Mouse (Mus musculus) frontal cortex, postnatal 25 days (tissue): Measurements from ENCODE around the gene Hist1h3a.
A peak's percentile ranks its signal among the peaks of the same experiment; 100 is the strongest.
"Not testable (repeated sequence)": the region's sequence is repeated elsewhere in the genome, so short reads cannot be mapped to it uniquely, and the experiment has no call there.

ENCODE experiments used
- DNase-seq, 2 experiments: peaks; one replicate each; pipeline ENCODE4 v3.0.0; 2022; ENCODE audit warnings: low spot score in 2 of 2

Gene Hist1h3a

DNA sequence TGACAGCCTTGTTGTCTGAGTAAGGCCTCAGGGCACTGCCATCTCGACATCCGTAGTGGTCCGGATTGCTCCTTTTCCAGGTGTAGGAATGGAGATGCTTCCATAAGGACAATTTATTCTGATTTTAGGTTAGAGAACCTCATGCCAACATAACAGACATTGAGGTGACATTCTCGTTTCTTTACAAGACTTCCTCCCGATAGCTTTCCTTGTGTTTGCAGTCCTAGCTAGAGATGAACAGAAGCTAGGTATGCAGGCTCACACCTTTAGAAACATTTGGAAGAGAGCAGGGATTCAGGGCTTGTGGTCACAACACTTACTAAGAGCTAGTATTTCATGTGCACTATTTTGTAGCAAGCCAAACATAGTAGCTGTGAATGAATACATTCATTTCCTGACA, 19.0 kb downstream of the Hist1h3a start:
- DNase-seq = no peak

DNA sequence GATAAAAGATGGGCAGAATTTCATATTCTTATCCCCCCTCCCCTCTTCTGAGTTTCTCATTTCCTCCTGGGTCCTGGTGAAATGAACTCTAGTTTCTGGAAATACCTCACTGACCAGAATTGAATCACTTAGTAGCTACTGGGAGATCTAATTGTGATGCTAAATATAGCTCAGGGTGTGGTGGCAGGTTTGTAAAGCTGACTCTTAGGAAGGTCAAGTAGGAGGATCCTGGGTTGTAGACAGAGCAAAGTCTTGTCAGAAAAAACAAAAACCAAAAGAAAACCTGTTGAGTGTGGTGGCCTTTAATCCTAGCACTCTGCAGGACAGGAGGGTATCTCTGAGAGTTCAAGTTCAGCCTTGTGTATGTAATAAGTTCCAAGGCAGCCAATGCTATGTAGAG, 20.2 kb downstream of the Hist1h3a start:
- DNase-seq = no peak

DNA sequence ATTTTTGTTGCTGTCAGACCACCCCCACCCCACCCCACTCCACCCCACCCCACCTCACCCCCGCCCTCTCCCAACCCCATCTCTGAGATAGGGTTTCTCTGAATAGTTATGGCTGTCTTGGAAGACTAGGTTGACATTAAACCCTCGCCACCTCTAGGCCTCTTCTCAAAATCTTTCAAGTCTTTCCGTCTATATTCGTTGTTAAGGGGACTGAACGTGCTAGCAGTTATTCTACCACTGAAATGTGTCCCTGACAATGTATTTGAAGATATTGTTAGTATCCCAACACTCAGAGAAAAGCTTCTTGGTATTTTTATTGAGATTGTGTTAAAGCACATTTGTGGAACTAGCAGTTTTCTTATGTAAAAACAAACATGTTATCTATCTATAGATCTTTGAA, 21.3 kb downstream of the Hist1h3a start:
- no peak for DNase-seq

DNA sequence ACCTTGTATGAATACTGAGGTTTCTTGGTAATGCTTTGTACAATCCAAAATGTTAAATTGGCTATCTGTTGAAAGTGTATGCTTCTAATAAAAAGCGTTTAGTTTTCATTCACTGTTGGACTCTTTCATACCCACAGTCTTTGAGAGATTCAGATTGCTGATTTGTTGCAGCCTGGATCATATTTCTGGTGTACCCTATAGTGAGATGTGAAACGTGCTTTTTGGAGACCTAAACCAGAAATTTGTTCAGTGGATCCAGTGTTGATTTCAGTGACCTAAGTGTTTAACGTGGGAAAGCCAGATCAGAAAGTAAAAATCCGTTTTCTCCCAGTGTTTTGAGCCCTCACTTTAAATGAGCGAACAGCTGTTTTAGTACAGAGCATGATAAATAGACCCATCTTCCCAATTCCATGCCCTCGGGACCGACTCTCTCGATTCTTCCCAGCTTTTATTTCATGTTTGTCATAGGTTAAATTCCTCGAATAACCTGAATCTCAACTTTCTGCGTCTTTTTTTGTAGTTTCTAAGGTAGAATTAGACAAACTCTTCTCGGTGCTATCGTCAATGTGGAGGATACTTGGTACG, 21.8 kb downstream of the Hist1h3a start:
- DNase-seq = no peak

DNA sequence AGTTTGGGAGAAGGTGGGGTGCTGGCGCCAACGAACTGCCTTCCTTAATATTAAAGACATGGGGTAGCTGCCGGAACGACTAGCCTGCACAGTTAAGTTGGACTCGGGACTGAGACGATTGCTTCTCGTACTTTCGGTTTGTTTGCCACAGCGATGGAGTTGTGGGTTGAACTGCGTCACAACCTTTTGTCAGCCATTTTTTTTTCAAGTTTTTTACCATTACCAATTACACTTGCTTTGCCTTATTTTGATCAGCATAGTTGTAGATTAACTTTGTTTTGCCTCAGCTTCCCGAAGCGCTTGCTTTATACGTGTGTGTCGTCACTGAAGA, 22.3 kb downstream of the Hist1h3a start:
- DNase-seq = no peak

DNA sequence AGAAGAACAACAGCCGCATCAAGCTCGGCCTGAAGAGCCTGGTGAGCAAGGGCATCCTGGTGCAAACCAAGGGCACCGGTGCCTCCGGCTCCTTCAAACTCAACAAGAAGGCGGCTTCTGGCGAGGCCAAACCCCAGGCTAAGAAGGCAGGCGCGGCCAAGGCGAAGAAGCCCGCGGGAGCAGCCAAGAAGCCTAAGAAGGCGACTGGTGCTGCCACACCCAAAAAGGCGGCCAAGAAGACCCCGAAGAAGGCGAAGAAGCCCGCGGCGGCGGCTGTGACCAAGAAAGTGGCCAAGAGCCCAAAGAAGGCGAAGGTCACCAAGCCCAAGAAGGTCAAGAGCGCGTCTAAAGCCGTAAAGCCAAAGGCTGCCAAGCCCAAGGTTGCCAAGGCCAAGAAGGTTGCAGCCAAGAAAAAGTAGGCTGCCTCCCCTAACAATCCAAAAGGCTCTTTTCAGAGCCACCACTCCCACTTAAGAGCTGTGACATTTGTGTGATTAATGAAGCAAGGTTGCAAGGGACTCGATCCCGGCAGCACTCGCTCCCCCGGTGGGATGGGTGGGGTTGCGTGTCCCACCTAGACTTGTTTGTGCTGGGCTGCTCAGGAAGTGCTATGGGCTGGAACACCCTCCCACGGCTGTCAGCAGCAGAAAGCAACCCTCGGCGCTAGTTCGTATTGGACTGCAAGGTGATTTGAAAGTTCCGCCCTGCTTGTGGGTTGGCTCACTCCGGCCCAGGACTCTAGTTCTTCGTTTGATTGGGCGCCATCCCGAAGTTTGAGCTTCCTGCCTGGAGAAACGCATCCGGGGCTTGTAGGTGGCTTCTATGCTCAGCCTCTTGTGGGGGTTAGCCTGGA, 22.9 kb downstream of the Hist1h3a start:
- DNase-seq = peak; percentile 80 to 89

DNA sequence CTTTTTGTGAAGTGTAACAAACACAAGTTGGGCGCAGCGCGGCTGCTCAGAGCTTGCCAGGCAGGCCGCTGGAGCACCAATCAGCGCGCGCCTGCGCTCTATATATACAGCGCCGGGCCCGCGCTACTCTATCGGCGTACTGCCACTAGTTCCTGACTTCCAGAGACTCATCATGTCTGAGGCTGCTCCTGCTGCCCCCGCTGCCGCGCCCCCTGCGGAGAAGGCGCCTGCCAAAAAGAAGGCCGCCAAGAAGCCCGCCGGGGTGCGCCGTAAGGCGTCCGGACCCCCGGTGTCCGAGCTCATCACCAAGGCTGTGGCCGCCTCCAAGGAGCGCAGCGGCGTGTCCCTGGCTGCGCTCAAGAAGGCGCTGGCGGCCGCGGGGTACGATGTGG, 23.5 kb downstream of the Hist1h3a start, which contains the start of gene Hist1h1c:
TSS of gene Hist1h1c (plus strand) at position 132 of the 392 bp plus-strand sequence.
- DNase-seq = peak; percentile 83 to 85

DNA sequence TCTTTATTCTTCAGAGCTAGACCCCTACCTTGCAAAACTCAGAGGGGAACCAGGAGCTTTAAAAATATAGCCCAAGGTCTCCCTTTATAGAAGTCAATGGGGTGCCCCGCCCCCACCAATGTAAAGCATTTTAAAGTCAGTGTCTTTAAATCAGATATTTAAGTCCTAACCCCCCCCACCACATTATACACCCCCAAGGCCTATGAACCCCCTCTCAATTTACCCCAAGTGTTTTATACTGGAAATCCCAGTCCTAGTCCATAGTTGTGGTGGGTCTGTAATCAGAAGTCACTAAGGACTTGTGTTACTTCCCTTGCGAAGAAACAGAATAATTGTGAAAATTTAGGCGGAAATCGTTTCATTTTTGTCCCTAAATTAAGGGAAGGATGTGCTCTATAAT, 24.1 kb downstream of the Hist1h3a start:
- no peak for DNase-seq

DNA sequence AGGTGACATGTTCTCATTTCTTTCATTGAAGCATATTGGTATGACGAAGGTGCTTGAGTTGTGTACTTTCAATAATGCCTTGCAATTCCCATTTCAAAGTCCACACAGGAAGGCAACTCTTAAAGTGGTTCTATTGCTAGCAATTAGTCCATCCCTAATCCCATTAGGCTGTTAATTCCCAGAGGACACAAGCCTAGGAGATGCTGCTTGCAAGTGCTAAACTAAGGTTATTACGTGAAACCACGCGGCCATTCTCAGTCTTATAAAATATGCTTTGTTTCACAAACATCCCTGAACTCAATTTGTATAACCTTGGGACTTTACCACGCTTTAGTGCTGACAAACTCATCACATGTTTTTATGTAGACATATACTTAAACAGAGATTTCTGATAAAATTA, 25.1 kb downstream of the Hist1h3a start:
- no peak for DNase-seq

DNA sequence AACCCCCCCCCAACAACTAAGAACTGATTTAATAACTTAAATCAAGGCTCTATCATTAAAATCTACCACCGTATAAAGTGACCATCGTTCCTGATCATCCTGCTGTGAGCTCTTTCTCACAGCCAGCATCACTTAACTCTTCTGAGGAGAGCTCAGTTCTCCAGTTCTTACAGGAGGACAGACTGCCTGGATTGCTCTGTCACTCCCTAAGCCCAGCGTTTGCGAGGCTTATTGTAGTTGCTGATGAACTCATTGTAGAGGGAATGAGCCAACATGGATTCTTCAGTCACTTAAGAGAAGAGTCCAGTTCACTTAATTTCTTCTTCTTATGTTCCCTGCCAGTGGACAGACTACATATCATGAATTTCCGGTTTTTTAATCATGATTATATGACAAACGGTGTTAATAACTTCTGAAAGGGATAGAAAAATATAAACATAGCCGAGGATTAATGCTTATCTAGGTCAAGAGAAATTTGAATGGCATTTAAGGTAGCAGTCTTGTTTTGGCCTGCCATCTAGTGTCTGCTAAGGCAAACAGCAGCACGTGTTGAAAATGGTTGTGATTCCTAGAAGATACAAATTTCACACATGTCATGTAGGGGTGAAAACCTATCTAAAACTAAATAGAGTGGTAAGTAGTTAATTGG, 29.9 kb downstream of the Hist1h3a start:
- no peak for DNase-seq

DNA sequence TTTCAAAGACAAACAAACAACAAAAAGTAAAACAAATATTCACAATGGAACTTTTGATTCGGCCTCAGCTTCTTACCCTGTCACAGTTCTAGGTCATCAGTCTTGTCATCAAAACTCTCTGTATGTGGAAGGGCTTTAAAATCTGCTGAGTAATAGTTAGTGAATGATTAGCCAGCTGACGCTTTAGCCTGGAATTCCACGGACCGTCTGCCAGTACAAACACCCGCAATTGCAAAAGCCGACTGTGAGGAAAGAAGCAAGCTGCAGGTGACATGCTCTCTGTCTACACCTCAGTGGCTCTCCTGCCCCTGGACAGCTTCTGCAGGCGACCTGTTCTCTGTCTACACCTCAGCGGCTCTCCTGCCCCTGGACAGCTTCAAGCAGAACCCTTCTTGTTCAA, 31.7 kb downstream of the Hist1h3a start:
- DNase-seq = no peak

DNA sequence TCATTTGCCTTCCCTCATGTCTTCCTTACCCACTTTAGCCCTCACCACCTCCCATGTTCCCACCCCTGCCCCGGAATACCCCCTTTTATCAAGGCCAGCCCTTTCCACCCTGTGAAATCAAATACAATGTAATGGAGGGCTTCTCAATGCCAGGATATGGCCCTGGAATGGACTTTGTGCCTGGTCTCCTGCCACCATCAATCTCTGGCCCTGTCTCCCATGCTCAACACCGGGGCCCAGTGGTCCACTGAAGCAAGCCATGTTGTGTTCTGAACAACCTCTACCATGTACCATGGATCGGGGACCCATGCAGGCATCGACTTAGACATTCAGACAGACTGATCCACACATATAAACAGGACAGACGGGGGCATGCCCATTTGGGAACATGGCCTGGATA, 32.5 kb downstream of the Hist1h3a start:
- no peak for DNase-seq

DNA sequence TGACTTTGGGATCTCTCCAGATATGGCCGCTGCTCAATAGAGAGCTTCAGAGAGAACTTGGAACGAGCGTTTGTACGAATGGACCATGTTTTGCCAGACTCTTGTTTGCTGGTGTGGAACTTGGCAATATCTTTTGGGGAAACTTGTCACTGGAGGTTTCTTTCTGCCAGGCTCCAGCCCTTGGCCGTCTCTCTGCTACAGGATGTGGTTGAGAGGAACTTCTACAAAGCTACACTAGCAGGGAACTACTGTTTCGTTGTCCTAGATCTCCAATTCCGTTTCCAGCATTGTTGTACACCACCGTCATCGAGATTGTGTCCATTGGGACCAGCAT, 33.0 kb downstream of the Hist1h3a start:
- no peak for DNase-seq

DNA sequence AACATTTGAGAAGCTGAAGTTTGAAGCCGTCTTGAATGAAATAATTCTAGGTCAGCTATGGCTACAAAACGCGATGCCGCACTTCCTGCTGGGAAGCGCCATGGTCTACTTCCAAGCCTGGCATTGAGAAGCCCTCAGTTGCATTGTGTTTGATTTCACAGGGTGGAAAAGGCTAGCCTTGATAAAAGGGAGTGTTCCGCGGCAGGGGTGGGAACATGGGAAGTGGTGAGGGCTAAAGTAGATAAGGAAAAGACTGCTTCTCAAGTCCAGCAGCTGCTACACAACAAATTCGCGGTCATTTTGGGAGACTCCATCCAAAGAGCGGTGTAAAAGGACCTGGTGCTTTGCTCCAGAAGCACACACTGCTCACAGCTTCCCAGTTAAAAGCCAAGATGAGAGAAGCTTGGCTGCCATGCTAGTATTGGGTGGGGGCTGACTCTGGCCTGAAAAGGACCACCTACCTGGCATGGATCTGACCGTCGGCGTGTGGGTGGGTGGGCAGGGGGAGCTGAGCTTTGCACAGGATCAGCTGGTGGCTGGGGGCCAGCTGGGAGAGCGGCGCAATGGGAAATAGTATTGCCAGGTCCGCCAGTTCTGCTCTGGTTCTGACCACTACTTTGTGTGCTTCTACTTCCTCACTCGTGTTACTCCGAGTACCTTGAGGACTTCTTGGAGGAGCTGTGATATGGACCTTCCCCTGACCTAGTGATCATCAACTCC, 33.6 kb downstream of the Hist1h3a start:
- DNase-seq = no peak

DNA sequence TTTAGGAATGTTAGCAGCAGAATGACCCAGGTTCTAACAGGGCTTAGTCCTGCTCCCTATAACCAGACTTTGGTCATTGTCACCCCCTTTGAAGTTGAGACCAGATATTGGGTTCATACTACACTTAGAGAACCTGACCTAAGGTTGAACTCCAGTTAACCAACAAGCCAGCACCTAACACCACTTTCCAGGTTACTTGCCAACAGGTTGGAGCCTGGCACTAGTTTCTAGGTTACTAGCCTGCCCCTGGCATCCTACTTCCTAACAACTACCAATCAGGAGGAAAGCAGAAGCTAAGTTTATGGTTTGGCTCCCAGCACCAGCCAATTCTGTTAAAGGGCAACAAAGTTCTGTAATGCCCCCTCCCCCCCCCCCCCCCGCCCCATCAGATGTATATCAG, 37.0 kb downstream of the Hist1h3a start:
- DNase-seq = no peak

DNA sequence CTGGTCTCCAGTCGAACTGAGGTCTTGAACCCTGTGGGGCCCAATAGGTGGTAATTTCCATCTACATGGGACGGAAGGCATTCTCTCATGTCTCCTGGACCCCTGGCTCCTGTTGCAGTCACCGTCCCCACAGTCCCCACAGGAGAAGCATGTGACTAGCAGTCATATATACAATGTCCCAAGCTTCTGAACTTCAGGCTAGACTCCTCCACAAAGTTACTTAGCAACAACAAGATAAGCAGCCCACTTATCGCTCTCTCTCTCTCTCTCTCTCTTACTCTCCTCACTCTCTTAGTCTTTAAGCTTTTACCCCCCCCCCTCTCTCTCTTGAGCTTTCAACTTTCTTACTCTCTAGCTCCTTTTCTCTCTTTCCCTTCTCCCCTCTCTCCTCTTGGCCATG, 37.9 kb downstream of the Hist1h3a start:
- DNase-seq = no peak

DNA sequence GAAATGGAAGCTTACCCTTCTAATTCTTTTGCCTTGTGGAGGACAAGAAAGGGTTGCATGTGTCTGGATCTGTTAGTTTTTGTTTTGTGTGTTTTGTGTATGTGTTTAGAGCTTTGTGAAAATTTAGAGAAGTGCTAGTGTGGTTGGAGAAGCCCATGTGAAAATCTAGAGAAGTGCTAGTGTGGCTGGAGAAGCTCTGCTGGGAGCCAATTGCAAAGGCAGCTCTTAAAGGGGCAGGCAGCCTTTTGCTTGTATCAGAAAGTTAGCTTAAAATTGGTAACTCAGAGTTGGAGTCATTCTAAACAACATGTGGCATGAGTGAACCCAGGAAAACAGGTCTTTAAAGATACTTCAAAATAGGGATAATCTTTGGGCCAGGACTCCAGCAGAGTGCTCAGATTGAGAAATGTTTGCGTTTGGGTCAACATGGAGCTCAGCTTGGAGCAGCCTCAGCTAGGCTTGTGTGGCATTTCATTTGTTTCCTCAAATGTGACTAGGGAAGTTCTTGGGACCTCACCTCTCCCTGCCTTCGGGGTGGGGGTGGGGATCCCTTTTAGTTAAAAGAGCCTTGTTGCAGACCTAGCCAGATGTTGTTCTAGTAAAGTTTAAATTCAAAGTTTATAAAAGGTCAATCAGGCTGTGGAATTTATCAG, 44.5 kb downstream of the Hist1h3a start:
- DNase-seq = not testable (repeated sequence)

DNA sequence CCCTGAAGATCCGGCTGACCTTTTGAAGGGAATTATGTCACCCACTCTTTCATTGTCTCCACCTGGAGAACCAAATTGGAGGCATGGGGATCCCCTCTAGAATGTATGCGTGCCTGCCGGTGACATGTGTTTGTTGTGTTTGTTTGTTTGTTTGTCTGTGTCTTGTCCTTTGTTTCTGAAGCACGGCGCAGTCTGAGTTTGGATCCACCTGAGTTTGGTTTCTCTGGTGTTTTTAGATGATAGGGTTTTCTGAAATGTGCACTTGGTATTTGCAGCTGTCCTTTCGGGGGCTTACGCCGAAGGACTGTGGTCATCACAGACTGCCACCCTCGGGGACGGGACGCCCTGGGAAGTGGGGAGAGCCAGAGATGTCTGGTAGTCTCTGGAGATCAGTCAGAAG, 45.0 kb downstream of the Hist1h3a start:
- DNase-seq = no peak

DNA sequence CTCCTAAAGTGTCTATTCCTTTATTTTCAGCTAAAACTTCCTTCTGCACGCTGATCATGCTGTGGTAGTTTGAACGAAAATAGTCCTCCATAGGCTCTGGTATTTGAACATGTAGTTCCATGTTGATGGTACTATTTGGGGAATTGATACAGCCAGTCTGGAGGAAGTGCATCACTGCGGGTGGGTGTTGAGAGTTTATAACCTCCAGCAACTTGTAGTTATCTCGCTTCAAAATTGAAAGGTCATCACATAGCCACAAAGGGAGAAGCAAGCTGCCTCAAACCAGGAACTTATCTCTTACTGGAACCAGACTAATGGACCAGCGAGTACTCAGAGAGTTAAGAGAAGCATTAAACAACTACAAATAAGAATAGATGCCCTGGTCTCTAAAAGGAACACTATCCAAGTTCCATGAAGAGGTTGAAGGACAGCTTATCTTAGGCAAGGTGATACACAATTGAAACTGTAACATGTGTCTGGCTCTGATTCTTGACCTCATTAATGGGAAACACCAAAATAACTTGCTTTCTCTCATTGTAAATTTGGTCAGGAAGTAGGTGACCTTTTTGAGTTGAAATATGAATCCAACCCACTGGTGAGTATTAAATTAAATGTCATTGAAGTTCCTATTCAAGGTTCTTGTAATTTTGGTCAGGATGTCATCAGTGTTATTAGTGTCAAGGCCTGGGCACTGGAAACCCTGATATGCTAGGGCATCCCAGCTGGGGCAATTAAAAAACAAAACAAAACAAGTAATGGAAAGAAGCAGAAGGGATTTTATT, 45.7 kb downstream of the Hist1h3a start:
- DNase-seq = no peak
